Comparison of ENCODE assay signal across 10 mouse cellular contexts in genomic region chr2:62458070-62458469, GRCm38 (mm10). TPM values are rescaled to one million over a fixed set of nuclear protein-coding genes. Genes with fewer than 3 reads are reported as not detected.
DNase-seq lines count a peak whose midpoint lies in the region; TF ChIP-seq lines count a peak whose summit lies in the region.
"Had no signal": no experiment of that assay in that cellular context is flagged by ENCODE, and none has a peak within 500 bp of the region (broad histone marks: within the 10 kb centered on the region; RNA-seq: fewer than 3 reads in every experiment).

No protein-coding gene starts in this region.

- no peaks in the 10 kb centered on the region for H3K4me1 ChIP-seq in kidney, adult 2 months (ENCODE audit: control insufficient read depth, insufficient read depth, low read length)
- H3K4me1 ChIP-seq in ES-E14 (ENCODE audit: control insufficient read depth in 2 of 2, insufficient read depth in 2 of 2, low read length in 2 of 2, poor library complexity in 1 of 2), result no peaks in the 10 kb centered on the region
- H3K4me1 ChIP-seq in forebrain, embryonic 10.5 days, result peaks cover 4% of the 10 kb centered on the region; the same call in 1 of the 2 replicates
- H3K4me1 ChIP-seq: lung, embryonic 15.5 days had no signal

- H3K9ac ChIP-seq in ES-E14 (ENCODE audit: insufficient read depth, low read depth, low read length, poor library complexity, severe bottlenecking), result no peak overlapping the region
- H3K9ac ChIP-seq: lung, embryonic 15.5 days had no signal

- 0 out of 2 replicates have a peak, but pooled peaks have one; percentile 17 for TF ChIP-seq CTCF in kidney, adult 2 months (conservative IDR thresholded peaks at IDR 0.05; ENCODE audit: insufficient read depth, insufficient read length, low read depth, low read length)

- 33% methylated on average over 9 of the region's 9 CpGs for WGBS in kidney, adult 2 months
- 49% methylated on average over 9 of the region's 9 CpGs for WGBS in forebrain, embryonic 10.5 days

- TF ChIP-seq POLR2A in kidney, adult 2 months (IDR thresholded peaks at IDR 0.05; ENCODE audit: low read depth, low read length), result no peak

- no peak overlapping the region for H3K27ac ChIP-seq in kidney, adult 2 months (ENCODE audit: insufficient read depth, low read depth, low read length)
- H3K27ac ChIP-seq in ES-E14 (ENCODE audit: insufficient read depth, low read depth, low read length, poor library complexity, severe bottlenecking), result no peak overlapping the region
- no peak overlapping the region for H3K27ac ChIP-seq in forebrain, embryonic 10.5 days
- H3K27ac ChIP-seq: lung, embryonic 15.5 days had no signal

- H3K9me3 ChIP-seq in ES-E14 (ENCODE audit: control insufficient read depth, insufficient read depth, low read depth, low read length), result no peaks in the 10 kb centered on the region
- H3K9me3 ChIP-seq in forebrain, embryonic 10.5 days, result no peaks in the 10 kb centered on the region
- H3K9me3 ChIP-seq: lung, embryonic 15.5 days had no signal

- H3K27me3 ChIP-seq in kidney, adult 2 months (replicated peaks; ENCODE audit: control insufficient read depth, insufficient read depth, low read length), result no peaks in the 10 kb centered on the region
- H3K27me3 ChIP-seq in forebrain, embryonic 10.5 days (ENCODE audit: poor library complexity, severe bottlenecking), result no peaks in the 10 kb centered on the region
- H3K27me3 ChIP-seq: lung, embryonic 15.5 days had no signal

- DNase-seq in kidney, adult 2 months, result peak; percentile 20
- no peak for DNase-seq in kidney, adult 18-20 months
- DNase-seq in A20 (ENCODE audit: low read depth, low spot score), result peak; percentile 76
- DNase-seq in ES-E14 (ENCODE audit: low read depth, low spot score), result peak; percentile 20
- DNase-seq in embryo, embryonic 9.5 days (ENCODE audit: extremely low spot score), result peak; percentile 8
- DNase-seq in yolk sac, embryonic 10.5 days (ENCODE audit: low spot score), result no peak
- no peak for DNase-seq in frontal cortex, postnatal 14 days (ENCODE audit: low spot score in 2 of 2)
- no peak for DNase-seq in forebrain, embryonic 10.5 days (ENCODE audit: extremely low spot score, low spot score)
- DNase-seq: kidney, postnatal 14 days had no signal

- in situ Hi-C loops in ES-E14 (cut with MboI; ENCODE audit: low sequenced_read_pairs in 2 of 2, unreplicated experiment in 2 of 2), result loop anchor here in 1 of 2 experiments (25.0 kb wide), 1 partner anchor 471 kb away; no protein-coding TSS in a partner anchor

- no peak overlapping the region for H3K4me3 ChIP-seq in kidney, adult 2 months (ENCODE audit: insufficient read depth, low read depth, low read length)
- no peak overlapping the region for H3K4me3 ChIP-seq in ES-E14 (ENCODE audit: insufficient read depth in 1 of 2, low read depth in 1 of 2, low read length in 2 of 2, poor library complexity in 1 of 2, severe bottlenecking in 1 of 2)
- no peak overlapping the region for H3K4me3 ChIP-seq in forebrain, embryonic 10.5 days
- H3K4me3 ChIP-seq: lung, embryonic 15.5 days had no signal

- H3K36me3 ChIP-seq in kidney, adult 2 months (ENCODE audit: control insufficient read depth, insufficient read depth, low read length), result no peaks in the 10 kb centered on the region
- H3K36me3 ChIP-seq in ES-E14 (ENCODE audit: control insufficient read depth, insufficient read depth, low read length, poor library complexity, severe bottlenecking), result no peaks in the 10 kb centered on the region
- H3K36me3 ChIP-seq in forebrain, embryonic 10.5 days (replicated peaks), result no peaks in the 10 kb centered on the region
- H3K36me3 ChIP-seq: lung, embryonic 15.5 days had no signal

TF ChIP-seq in ES-E14, 5 proteins besides CTCF, POLR2A, EP300 and RAD21:
- peak; percentile 89 for TF ChIP-seq ZNF384 (IDR thresholded peaks at IDR 0.05; ENCODE audit: low read depth, low read length)
- peak; percentile 78 for TF ChIP-seq ZC3H11A (IDR thresholded peaks at IDR 0.05; ENCODE audit: borderline replicate concordance, low read depth, low read length)
- no peak for TF ChIP-seq MAFK (IDR thresholded peaks at IDR 0.05; ENCODE audit: insufficient read depth, low read depth, low read length)

RNA-seq across cellular contexts. Expression of gene Gcg, which starts 25.4 kb away (rescaled TPM):
- polyA plus RNA-seq in kidney, adult 2 months (2012; rRNA removed), result not detected in 2 replicates
- not detected in 2 replicates for total RNA-seq in ES-E14 (2012; rRNA removed)
- polyA plus RNA-seq in forebrain, embryonic 10.5 days (2016; fragmentation: Nextera tagmentation; extraction: Ambion mirVana), result not detected in 2 replicates

RNA-seq across cellular contexts. Expression of gene Dpp4, which starts 46.0 kb away (rescaled TPM):
- polyA plus RNA-seq in kidney, adult 2 months (2012; rRNA removed), result 21.4 and 24.0 TPM in 2 replicates
- total RNA-seq in ES-E14 (2012; rRNA removed), result 24.7 and 26.1 TPM in 2 replicates
- 0.25 and 0.42 TPM in 2 replicates for polyA plus RNA-seq in forebrain, embryonic 10.5 days (2016; fragmentation: Nextera tagmentation; extraction: Ambion mirVana)

Comparison
In these comparisons a context has a peak if more than half of its experiments do, and no peak if none do; other contexts are left out.
1. DNase-seq: peak in kidney, adult 2 months (single experiment), A20 (single experiment), ES-E14 (single experiment) and embryo, embryonic 9.5 days (single experiment); none in kidney, adult 18-20 months (single experiment), yolk sac, embryonic 10.5 days (single experiment), frontal cortex, postnatal 14 days (0 of 2) and forebrain, embryonic 10.5 days (single experiment).
2. RNA of gene Dpp4, which starts 46.0 kb away (polyA plus RNA-seq): 21.4 to 24.0 TPM in kidney, adult 2 months; 0.25 to 0.42 TPM in forebrain, embryonic 10.5 days; every median in the first group is over 10 times any median in the second.